Mouse (Mus musculus): ENCODE measurements around the gene Tuft1. TPM values are rescaled to one million over a fixed set of nuclear protein-coding genes. Genes with fewer than 3 reads are reported as not detected.
A peak's percentile ranks its signal among the peaks of the same experiment; 100 is the strongest.
"Not testable (repeated sequence)": the region's sequence is repeated elsewhere in the genome, so short reads cannot be mapped to it uniquely, and the experiment has no call there.

The Tuft1 gene
- polyA plus RNA-seq, 1 experiment from 2014 or later = 8.8 TPM

DNA sequence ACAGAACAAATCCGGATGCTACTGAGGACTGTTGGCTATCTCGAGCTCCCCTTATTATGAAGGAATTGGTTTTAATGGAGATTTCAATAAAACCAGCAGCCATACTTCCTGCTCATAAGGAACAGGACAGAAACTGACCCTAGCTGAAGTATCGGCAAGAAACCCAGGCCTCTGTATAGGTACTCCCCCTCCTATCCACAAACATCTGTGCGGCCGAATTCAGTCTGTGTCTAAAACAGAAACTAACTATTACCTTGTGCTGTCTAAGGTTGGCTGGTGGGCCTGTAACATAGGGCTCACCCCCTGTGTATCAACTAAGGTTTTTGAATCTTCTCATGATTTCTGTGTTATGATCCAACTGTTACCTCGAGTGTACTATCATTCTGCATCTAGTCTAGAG is 25.0 kb upstream of the Tuft1 start:
- TF ChIP-seq CTCF (IDR thresholded peaks at IDR 0.05; ENCODE audit: low read depth) = no peak
- Histone ChIP-seq H3K4me2 (no peak overlapping the region), H3K36me3 (ENCODE audit: insufficient read depth) (no peaks in the 10 kb centered on the region), H3K27ac (ENCODE audit: low read depth) (no peak overlapping the region), H3K4me3 (ENCODE audit: low read depth, low read length) (no peak overlapping the region), H3K27me3 (ENCODE audit: insufficient read depth, low read length) (no peaks in the 10 kb centered on the region), H3K4me1 (ENCODE audit: insufficient read depth) (no peaks in the 10 kb centered on the region), H3K9ac (no peak overlapping the region), H3K9me3 (ENCODE audit: low read depth, low read length) (no peaks in the 10 kb centered on the region)
- 70% methylated on average over 6 of the region's 6 CpGs for WGBS
- ATAC-seq (ENCODE audit: insufficient read depth) = no peak
- no peak for DNase-seq

DNA sequence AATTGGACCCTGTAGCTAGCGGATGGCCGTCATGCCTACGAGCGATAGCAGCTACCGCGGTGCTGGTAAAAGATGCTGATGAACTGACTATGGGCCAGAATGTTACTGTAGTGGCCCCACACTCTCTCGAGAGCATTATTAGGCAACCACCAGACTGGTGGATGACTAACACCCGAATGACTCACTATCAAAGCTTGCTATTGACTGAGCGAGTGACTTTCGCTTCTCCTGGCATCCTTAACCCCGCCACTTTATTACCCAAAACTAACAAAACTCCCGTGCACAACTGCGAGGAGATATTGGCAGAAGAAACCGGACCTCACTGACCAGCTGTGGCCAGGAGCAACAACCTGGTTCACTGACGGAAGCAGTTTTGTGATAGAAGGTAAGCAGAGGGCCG is 22.1 kb upstream of the Tuft1 start:
- Histone ChIP-seq H3K9ac (no peak overlapping the region), H3K4me2 (no peak overlapping the region), H3K36me3 (ENCODE audit: insufficient read depth) (no peaks in the 10 kb centered on the region), H3K27ac (ENCODE audit: low read depth) (no peak overlapping the region), H3K4me1 (ENCODE audit: insufficient read depth) (no peaks in the 10 kb centered on the region), H3K9me3 (ENCODE audit: low read depth, low read length) (no peaks in the 10 kb centered on the region), H3K27me3 (ENCODE audit: insufficient read depth, low read length) (no peaks in the 10 kb centered on the region), H3K4me3 (ENCODE audit: low read depth, low read length) (no peak overlapping the region)
- ATAC-seq (ENCODE audit: insufficient read depth) (no peak), DNase-seq (no peak)
- 84% methylated on average over 16 of the region's 16 CpGs for WGBS
- TF ChIP-seq CTCF (IDR thresholded peaks at IDR 0.05; ENCODE audit: low read depth) = no peak

- not testable (repeated sequence) for H3K4me3 ChIP-seq (ENCODE audit: low read depth, low read length); H3K4me2 ChIP-seq; ATAC-seq (ENCODE audit: insufficient read depth); DNase-seq; H3K36me3 ChIP-seq (ENCODE audit: insufficient read depth); H3K27ac ChIP-seq (ENCODE audit: low read depth); H3K27me3 ChIP-seq (ENCODE audit: insufficient read depth, low read length); H3K9me3 ChIP-seq (ENCODE audit: low read depth, low read length); H3K9ac ChIP-seq; H3K4me1 ChIP-seq (ENCODE audit: insufficient read depth)
- 84% methylated on average over 12 of the region's 12 CpGs for WGBS
These were observed 21.4 kb upstream of the Tuft1 start for GRCm38 (mm10) chr3:94680032-94680431.

DNA sequence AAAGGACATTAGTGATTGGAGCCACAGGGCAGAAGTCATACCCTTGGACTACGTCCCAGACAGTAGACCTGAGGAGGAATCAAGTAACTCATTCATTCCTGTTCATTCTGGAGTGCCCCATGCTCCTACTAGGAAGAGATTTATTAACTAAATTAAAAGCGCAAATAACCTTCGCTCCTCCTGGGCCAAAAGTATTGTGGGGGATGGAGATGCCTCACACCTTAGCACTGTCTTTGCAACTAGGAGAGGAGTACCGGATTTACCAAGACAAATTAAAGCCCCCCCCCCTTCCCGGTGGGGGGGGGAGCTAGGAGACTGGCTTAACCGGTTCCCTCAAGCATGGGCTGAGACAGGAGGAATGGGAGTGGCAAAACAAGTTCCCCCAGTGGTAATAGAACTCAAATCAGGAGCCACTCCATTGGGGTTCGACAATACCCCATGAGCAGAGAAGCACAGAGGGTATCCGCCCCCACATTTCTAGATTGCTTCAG is 20.7 kb upstream of the Tuft1 start:
- H3K27me3 ChIP-seq (ENCODE audit: insufficient read depth, low read length) = no peaks in the 10 kb centered on the region
- H3K4me2 ChIP-seq = no peak overlapping the region
- H3K9ac ChIP-seq = no peak overlapping the region
- DNase-seq (peak; percentile 43), ATAC-seq (ENCODE audit: insufficient read depth) (peak; percentile 52)
- H3K27ac ChIP-seq (ENCODE audit: low read depth) = no peak overlapping the region
- H3K4me3 ChIP-seq (ENCODE audit: low read depth, low read length) = no peak overlapping the region
- no peak for TF ChIP-seq CTCF (IDR thresholded peaks at IDR 0.05; ENCODE audit: low read depth)
- no peaks in the 10 kb centered on the region for H3K9me3 ChIP-seq (ENCODE audit: low read depth, low read length)
- no peaks in the 10 kb centered on the region for H3K36me3 ChIP-seq (ENCODE audit: insufficient read depth)
- no peaks in the 10 kb centered on the region for H3K4me1 ChIP-seq (ENCODE audit: insufficient read depth)
- WGBS = 62% methylated on average over 8 of the region's 8 CpGs

DNA sequence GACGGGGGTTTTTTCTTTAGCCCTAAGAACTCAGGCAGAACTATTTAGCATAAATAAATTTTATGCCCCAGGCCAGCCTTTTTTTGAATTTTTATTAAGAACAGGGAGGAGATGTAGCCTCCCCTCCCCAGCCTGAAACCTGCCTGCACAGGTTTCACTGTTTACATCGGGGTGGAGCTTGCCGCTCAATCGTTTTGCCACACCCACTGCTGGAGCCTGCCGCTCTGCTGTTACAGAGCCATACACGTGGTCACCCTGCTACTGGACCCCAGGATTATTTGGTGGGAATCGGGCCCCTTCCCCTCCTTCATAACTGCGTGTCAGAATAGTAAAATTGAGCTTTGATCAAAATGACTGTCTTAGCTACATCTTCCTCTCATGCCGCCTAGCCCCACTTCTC is 16.4 kb upstream of the Tuft1 start:
- H3K4me1 ChIP-seq (ENCODE audit: insufficient read depth); ATAC-seq (ENCODE audit: insufficient read depth); H3K36me3 ChIP-seq (ENCODE audit: insufficient read depth); H3K27me3 ChIP-seq (ENCODE audit: insufficient read depth, low read length); H3K27ac ChIP-seq (ENCODE audit: low read depth); H3K4me3 ChIP-seq (ENCODE audit: low read depth, low read length); DNase-seq; H3K4me2 ChIP-seq; H3K9ac ChIP-seq; H3K9me3 ChIP-seq (ENCODE audit: low read depth, low read length): not testable (repeated sequence)
- 78% methylated on average over 9 of the region's 9 CpGs for WGBS

DNA sequence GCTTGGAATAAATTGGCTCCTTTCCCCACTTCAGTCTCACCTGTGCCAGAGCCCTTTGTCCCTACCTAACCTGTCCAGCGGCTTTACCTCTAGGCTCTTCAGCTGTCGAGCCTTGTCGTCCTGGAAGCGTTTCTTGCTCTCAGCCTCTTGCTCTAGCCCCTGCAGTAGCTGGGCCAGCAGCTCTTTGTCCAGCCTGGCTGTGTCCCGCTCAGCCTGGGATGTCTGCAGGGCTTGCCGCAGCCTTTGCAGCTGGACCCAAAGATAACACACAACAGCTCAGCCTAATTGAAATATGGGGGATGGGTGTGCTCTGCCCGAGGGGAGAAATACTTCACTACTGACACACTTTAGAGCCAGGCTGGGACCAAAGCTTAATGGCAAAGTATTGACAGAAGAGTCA is 7.2 kb upstream of the Tuft1 start:
- not testable (repeated sequence) for H3K4me3 ChIP-seq (ENCODE audit: low read depth, low read length); H3K27me3 ChIP-seq (ENCODE audit: insufficient read depth, low read length); H3K36me3 ChIP-seq (ENCODE audit: insufficient read depth); H3K4me1 ChIP-seq (ENCODE audit: insufficient read depth); H3K4me2 ChIP-seq; H3K9ac ChIP-seq; H3K9me3 ChIP-seq (ENCODE audit: low read depth, low read length); H3K27ac ChIP-seq (ENCODE audit: low read depth)
- ATAC-seq (ENCODE audit: insufficient read depth) (peak; percentile 54; the same call in 1 of the 2 replicates), DNase-seq (peak; percentile 23)
- WGBS = 10% methylated on average over 7 of the region's 7 CpGs

DNA sequence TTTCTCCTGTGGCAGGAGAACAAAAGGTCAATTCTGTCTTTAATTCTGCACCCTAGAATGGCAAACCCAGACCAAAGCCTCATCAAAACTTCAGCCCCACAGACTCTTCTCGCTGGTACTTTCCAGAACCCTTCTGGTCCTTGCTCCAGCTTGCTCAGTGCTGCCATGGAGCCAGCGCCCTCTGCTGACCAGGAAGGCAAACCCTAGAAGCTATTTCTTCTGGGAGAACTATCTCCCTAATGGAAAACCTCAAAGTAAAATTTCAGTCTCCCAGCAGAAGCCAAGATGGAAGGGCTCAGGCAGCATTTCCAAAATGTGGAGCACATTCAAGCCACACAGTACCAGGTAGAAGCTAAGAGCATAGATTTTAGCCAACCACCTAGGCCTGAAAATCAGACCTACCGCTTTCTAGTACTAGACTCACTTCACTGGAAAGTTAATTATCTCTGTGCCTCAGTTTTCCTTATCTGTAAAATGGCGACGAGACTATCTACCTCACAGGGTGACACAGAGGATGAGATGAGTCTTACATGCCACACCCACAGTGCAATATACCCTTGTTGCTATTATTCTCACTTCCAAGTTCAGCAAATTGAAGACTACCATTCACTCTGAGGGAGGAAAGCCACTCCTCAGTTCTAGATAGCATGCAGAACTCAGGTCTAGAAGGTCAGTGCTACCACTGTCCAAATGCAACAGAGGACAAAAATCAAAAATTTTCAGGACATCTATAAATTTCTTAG is 6.6 kb upstream of the Tuft1 start:
- not testable (repeated sequence) for H3K9ac ChIP-seq; H3K27me3 ChIP-seq (ENCODE audit: insufficient read depth, low read length); H3K36me3 ChIP-seq (ENCODE audit: insufficient read depth); DNase-seq; H3K4me3 ChIP-seq (ENCODE audit: low read depth, low read length); H3K9me3 ChIP-seq (ENCODE audit: low read depth, low read length); H3K4me2 ChIP-seq; H3K4me1 ChIP-seq (ENCODE audit: insufficient read depth); H3K27ac ChIP-seq (ENCODE audit: low read depth)
- peak; percentile 41; the same call in 1 of the 2 replicates for ATAC-seq (ENCODE audit: insufficient read depth)
- 77% methylated on average over 3 of the region's 5 CpGs for WGBS

DNA sequence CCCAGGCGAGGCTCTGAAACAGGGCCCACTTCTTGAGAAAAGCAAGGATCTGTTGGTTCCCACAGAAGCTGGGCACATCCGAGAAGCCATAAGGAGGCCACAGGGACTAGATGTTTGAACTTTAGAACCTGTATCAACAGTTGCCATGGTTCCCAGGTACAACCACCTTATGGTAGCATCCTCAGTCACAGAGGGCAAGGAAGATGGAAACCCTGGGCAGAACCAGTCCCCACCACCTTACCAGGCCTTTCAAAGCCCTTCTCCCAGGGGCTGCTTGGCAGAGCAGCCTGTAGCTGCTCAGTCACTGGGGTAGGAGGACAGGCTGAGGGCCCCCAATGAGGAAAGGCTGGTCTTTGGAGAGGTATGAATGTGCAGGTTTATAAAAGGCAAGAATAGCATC is 2.2 kb upstream of the Tuft1 start:
- not testable (repeated sequence) for ATAC-seq (ENCODE audit: insufficient read depth); H3K4me2 ChIP-seq; H3K27ac ChIP-seq (ENCODE audit: low read depth); H3K36me3 ChIP-seq (ENCODE audit: insufficient read depth); H3K9ac ChIP-seq; H3K27me3 ChIP-seq (ENCODE audit: insufficient read depth, low read length); H3K4me1 ChIP-seq (ENCODE audit: insufficient read depth); H3K9me3 ChIP-seq (ENCODE audit: low read depth, low read length); H3K4me3 ChIP-seq (ENCODE audit: low read depth, low read length); DNase-seq
- 89% methylated on average over 2 of the region's 2 CpGs for whole genome bisulfite sequencing

GRCm38 (mm10) chr3:94659142-94659748 is 573 bp upstream of the Tuft1 start:
- H3K9me3 ChIP-seq (ENCODE audit: low read depth, low read length); H3K27me3 ChIP-seq (ENCODE audit: insufficient read depth, low read length); H3K9ac ChIP-seq; H3K4me3 ChIP-seq (ENCODE audit: low read depth, low read length); H3K4me1 ChIP-seq (ENCODE audit: insufficient read depth); H3K36me3 ChIP-seq (ENCODE audit: insufficient read depth): not testable (repeated sequence)
- H3K27ac ChIP-seq (ENCODE audit: low read depth) = peak overlapping the region; percentile 13; the same call in 1 of the 2 replicates
- DNase-seq (peak; percentile 46), ATAC-seq (ENCODE audit: insufficient read depth) (peak; percentile 80)
- H3K4me2 ChIP-seq = peak overlapping the region; percentile 46
- WGBS = 27% methylated on average over 7 of the region's 10 CpGs

GRCm38 (mm10) chr3:94657852-94658739 is 576 bp downstream of the Tuft1 start:
- ATAC-seq (ENCODE audit: insufficient read depth) (peak; percentile 62), DNase-seq (peak; percentile 6)
- not testable (repeated sequence) for H3K9me3 ChIP-seq (ENCODE audit: low read depth, low read length); H3K27me3 ChIP-seq (ENCODE audit: insufficient read depth, low read length); H3K4me1 ChIP-seq (ENCODE audit: insufficient read depth); H3K36me3 ChIP-seq (ENCODE audit: insufficient read depth); H3K27ac ChIP-seq (ENCODE audit: low read depth)
- Histone ChIP-seq H3K4me2 (peak overlapping the region; percentile 66), H3K9ac (peak overlapping the region; percentile 46), H3K4me3 (ENCODE audit: low read depth, low read length) (peak overlapping the region; percentile 39)
- 3% methylated on average over 22 of the region's 47 CpGs for WGBS
